Mouse (Mus musculus) cerebellum, postnatal 4 days (tissue): ENCODE results near the gene Rsrc2.
A peak's percentile ranks its signal among the peaks of the same experiment; 100 is the strongest.

Source experiments
- DNase-seq, 2 experiments: peaks; one replicate each; pipeline ENCODE4 v3.0.0; 2022; ENCODE audit warnings: low spot score in 2 of 2, mixed read lengths in 1 of 2

Rsrc2 gene

GRCm38 (mm10) chr5:123696244-123696643, 53.0 kb downstream of the Rsrc2 start:
- DNase-seq = no peak

- no peak for DNase-seq
Observed at GRCm38 (mm10) chr5:123694468-123694867, 54.7 kb downstream of the Rsrc2 start.

GRCm38 (mm10) chr5:123684221-123685144, 64.7 kb downstream of the Rsrc2 start, which contains the start of gene Clip1:
Gene Clip1 (minus strand): TSS chr5:123684618.
- peak; percentile 44 to 54 for DNase-seq

- peak; percentile 25 to 58 for DNase-seq
Observed at GRCm38 (mm10) chr5:123683377-123684220, 65.6 kb downstream of the Rsrc2 start.

GRCm38 (mm10) chr5:123683043-123683376, 66.2 kb downstream of the Rsrc2 start:
- no peak for DNase-seq

GRCm38 (mm10) chr5:123682372-123682771, 66.8 kb downstream of the Rsrc2 start:
- no peak for DNase-seq

GRCm38 (mm10) chr5:123679546-123680263, 69.5 kb downstream of the Rsrc2 start:
- DNase-seq = no peak

- no peak for DNase-seq
Observed at GRCm38 (mm10) chr5:123679106-123679505, 70.1 kb downstream of the Rsrc2 start.
